Mouse (Mus musculus): ENCODE measurements around the gene Btbd9.
A peak's percentile ranks its signal among the peaks of the same experiment; 100 is the strongest.

Btbd9 gene

DNA sequence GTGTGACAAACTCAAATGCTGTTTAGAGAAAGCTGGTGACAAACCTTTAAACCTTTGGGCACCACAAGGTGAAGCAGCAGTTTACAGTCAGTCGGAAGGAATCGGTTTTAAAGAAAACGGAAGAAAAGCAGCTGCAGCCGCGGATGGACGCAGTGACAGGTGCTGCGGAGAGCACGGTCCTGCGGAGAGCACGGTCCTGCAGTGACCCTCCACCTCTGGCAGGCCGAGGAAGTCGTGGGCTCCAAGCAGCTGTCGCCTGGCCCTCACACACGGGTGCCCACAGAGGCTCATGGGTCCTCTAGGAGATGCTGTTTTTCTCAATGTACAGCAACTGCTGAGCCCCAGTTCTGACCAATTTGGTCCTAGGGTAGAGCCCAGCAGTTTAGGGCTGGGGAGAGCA, 354.6 kb downstream of the Btbd9 start:
- no peak for DNase-seq (ENCODE audit: inconsistent age in 2 of 2, low spot score in 1 of 2)

DNA sequence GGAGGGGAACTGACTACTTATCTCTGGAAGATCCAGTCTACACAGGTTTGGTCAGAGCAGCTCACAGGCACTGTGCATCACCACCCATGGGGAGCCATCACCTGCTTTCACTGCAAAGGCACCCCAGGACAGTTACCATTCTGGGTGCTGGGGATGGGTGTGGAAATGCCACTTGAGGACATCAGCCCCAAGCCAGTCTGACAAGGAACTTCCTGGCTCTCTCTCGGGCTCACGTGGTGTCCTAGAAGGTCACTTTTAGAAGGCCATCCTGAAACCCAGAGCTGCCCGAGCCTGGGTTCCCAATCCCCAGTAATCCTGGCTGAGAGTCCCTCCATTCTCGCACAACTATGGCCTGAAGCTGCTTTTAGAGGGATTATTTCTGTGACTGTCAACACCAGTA, 360.5 kb downstream of the Btbd9 start:
- DNase-seq (ENCODE audit: inconsistent age in 2 of 2, low spot score in 1 of 2) = peak; percentile 74 to 87

DNA sequence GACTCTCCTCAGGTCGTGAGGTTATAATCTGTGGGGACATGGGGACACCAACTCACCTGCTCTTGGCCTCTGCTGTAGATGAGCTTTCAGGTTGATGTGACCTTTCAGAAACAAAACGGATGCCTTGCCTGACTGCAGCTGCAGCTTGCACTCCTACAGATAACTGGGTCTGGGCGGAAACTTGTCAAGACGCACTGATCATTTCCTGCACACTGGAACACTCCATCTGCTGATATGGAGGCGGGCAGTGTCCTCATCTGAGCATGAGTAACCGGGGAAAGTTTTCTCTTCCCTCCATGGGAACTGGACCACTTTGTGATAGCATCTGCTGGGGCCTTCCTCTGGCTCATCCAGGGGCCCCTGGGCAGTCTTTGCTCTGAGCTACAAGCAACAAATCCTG, 361.9 kb downstream of the Btbd9 start:
- DNase-seq (ENCODE audit: inconsistent age in 2 of 2, low spot score in 1 of 2) = no peak

DNA sequence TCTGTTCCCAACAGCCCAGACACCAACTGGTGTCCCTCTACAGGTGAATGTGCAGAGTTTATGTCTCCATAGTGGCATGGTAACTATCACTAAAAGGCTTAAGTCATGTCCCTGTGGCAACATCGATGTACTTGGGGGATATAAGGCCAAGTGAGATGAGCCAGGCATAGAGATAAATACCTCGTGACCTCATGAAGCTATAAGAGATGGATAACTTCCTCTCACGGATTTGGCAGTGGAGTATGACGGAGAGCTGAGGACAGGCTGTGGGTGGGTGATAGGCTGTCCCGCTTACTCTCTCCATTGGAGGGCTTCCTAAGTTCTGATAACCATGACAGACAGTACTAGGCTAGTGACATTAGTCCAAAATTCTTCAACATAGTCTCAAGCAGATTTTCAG, 362.9 kb downstream of the Btbd9 start:
- DNase-seq (ENCODE audit: inconsistent age in 2 of 2, low spot score in 1 of 2) = no peak

DNA sequence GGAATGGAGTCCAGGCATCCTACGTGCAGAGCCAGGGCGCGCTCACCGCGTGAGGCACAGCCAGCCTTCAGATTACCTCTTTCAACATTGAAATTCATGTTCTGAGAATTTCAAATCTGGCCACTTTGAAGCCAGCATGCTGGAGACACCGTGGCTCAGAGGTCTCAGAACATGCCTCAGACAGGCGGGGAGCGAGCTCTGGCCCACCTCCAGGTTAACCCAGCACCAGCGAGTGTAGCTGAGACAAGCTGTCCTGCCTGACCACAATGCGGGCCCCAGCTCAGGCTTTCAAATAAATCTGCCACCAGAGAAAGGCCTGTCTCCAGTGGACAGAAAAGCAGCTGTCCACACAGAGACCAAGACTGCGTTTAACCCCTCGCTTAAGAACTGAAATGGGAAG, 363.6 kb downstream of the Btbd9 start:
- DNase-seq (ENCODE audit: inconsistent age in 2 of 2, low spot score in 1 of 2) = peak in 1 of 2 experiments; percentile 40

DNA sequence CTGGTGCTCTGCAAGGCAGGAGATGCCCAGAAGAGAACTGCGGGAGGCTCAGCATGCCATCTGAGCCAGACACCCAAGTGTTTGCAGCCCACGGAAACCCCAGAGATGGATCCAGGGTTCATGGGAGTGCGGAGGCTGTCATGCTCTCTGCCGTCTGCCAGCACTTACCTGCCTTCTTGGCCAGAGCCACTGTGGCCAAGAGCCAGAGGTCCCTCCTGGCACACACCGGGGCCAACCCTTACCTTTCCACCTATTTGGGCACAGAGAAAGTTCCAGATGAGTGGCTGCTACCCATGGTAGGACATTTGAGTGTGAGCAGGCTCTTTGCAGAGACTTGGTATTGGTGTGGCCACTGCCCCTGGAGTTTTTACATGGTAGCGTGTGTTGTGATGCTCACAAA, 365.4 kb downstream of the Btbd9 start:
- DNase-seq (ENCODE audit: inconsistent age in 2 of 2, low spot score in 1 of 2) = no peak

DNA sequence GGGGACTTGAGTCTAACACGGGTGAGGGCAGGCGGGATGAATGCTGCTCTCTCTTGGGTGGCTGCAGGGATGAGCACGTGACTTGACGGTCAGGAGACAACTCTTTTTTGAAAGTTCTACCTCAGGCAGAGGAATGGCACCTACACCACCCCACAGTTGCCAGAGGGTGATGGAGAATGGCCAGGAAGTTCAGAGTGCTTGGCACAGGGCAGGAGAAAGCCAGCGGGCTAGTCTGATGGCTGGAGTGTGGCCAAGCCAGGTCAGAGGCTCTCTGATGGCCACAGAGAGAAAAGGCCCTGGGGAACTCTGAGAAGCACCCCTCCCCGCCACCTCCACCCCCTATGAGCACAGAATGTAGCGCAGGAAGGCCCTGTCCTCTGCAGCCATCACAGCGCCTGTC, 366.0 kb downstream of the Btbd9 start:
- no peak for DNase-seq (ENCODE audit: inconsistent age in 2 of 2, low spot score in 1 of 2)

DNA sequence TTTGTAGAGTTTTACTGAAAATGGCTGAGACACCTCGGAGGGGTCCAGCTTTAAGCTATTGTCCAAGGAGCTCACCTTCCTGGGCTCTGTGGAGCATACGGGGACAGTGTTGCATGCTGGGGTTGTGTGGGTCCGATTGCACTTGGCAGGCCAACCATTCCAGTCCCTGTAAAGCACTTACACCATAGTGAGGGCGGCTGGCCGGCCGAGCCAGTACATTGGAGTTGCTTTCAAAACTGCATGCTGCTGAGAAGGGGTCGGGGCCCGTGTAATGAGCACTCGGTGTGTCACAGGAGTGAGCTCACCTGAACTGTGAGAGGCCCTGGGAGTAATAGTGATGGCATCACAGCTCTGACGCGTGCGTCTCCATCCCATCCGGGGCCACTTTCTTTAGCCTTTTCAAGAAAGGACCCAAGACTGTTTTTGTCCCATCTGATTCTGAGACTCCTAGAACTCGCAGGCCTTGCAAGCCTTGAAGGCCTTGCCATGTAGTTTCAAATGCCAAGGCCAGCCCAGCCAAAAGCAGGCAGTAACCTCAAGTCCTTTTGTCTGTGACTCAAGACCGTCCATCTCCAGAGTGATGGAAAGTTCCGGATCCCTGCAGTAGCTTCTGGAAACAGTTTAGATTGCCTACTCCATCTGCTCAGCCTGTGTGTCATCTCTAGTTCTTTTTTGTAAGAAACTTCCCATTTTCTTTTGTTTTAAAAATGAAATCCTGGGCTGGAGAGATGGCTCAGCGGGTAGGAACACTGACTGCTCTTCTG, 371.0 kb downstream of the Btbd9 start:
- DNase-seq (ENCODE audit: inconsistent age in 2 of 2, low spot score in 1 of 2) = peak; percentile 89 to 94

DNA sequence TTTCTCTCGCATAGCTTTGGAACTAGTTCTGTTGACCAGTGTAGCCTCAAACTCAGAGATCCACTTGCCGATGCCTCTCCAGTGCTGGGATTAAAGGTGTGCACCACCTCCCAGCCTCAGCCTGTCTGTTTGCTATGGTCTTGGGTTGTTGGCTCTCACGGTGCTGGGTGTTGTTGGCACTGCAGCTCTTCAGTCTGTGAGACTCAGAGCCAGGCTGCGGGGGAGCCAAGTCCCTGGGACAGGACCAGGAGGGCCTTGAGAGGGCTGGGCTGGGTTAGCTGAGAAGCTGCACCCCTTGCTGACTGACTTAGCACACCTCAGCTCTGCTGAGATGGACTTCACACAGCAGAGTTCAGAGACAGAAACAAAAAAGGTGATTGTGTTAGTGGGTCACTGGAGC, 376.0 kb downstream of the Btbd9 start:
- DNase-seq (ENCODE audit: inconsistent age in 2 of 2, low spot score in 1 of 2) = peak in 1 of 2 experiments; percentile 52

DNA sequence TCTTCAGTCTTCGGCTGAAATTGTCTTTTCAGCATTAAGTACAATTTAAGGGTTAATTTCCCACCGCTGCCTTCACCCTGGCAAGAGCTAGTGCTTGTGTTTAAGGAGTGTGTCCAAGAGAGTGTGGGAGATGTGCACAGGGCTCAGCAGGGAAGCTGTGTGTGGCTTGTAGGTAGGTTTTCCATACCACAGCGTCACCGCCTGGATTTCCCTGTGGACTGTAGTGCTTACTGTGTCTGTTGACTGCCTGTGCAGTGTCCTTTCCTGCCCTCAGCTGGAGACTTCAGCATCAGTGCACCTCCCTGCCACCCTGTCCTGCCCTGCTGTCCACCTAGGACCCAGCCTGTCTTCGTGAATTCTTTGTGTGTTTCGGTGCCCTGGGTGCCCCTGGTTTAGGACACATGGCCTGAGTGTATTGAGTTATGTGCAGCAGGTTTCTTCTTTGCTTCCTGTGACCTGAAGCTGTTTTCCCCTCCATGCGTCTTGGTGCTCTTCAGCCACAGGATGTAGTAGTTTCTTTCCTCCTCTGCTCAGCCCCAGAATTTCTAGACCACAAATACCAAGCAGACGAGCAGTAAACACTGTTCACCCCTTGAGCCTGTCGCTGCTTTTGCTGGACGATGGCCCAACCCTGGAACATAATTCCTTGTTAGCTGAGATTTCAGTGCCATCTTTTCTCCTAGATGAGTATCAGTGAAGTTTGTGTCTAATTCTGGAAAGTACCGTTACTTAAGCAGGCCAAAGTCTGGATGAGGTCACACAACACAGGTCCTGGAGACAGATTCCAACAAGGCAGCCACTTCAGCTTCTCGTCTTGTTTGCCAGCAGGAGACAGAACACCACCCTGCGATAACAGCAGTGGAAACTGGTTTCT, 376.7 kb downstream of the Btbd9 start:
- peak; percentile 27 to 76 for DNase-seq (ENCODE audit: inconsistent age in 2 of 2, low spot score in 1 of 2)

DNA sequence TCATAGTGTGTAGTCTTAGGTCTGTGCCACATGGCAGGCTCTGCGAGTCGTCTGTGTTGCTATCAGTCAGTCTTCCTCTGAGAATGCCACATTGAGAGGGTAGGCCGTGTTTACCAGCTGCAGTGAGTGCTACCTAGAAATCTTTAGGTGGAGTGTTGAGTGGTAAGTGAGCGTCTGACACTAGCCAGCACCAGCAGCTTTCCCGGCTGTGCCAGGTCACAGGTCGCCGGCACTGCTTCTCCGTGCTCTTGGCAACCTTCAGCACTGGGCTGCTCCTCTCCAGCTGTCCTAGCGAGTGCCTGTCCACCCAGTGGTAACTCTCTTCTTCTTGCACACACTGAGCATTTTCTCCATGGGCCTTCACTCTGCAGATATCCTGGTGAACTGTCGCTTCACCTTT, 377.9 kb downstream of the Btbd9 start:
- DNase-seq (ENCODE audit: inconsistent age in 2 of 2, low spot score in 1 of 2) = peak; percentile 49 to 68

DNA sequence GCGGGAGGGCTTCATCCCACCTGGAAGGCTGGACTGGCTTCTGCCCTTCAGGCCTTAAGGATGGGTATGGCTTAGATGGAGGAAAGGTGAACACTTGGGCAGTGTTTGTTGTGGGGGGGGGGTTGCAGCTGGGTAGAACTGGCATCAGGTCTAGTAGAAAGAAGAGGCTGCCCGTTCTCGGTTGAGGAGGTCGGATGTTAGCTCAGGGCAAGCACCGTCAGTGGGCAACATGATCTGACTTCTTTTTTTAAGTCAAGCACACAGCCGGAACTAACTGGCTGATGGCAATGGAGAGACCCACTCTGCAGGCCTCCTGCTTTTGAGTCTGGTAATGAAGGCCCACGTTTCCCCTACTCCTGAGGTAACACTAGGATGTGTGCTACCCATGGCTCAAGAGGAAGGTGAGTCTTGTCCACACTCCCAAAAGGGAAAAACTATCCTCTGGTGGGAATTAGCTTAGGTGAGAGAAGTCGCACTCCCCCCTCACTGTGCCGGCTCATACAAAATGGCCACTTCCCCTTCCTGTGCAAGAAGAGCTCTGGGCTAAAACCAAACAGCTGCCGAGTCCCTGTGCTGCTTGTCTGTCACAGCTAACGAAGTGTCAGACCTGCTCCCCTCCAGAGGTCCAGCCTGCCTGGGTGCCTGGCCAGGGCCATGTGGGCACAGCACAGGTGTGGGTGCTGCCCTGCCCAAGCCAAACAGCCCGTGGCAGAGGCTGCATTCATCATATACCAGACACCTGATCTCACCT, 378.8 kb downstream of the Btbd9 start:
- DNase-seq (ENCODE audit: inconsistent age in 2 of 2, low spot score in 1 of 2) = peak; percentile 27 to 62

DNA sequence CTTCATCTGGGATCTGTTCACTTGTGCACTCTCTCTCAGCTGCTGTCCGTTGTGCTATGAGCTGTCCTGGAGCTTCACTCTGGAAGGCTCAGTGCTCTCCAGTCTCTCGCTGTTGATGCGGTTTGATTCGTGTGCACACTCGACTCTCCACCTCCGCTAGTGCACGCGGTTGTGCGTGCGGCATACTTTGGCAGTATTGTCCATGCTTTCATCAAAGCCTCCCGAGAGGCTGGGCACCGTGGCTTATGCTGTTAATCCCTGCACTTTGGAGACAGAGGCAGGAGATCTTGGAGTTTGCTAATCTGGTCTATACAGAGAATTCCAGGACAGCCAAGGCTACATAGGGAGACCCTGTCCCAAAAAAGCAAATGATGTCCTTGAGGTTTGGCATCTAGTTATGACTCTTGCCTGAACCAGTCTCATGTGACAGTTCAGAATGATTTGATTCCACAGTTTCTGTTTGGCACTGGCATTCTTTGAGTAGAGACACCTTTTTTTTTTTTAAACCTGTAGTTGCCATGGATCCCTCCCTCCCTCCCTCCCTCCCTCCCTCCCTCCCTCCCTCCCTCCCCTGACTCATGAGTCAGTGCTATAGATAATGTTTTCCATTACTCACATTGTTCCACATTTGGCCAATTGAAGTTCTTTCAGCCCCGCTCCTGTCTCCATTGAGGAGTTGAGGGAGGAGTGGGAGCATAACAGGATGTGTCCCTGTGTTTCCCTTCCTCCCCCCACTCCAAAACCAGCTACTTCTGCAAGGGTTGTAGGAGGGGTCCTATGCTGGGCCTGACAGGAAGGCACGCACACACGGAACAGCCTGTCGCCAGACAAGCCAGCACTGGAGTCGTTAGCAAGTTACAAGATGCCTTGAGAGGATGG, 379.6 kb downstream of the Btbd9 start:
- peak; percentile 54 to 82 for DNase-seq (ENCODE audit: inconsistent age in 2 of 2, low spot score in 1 of 2)

DNA sequence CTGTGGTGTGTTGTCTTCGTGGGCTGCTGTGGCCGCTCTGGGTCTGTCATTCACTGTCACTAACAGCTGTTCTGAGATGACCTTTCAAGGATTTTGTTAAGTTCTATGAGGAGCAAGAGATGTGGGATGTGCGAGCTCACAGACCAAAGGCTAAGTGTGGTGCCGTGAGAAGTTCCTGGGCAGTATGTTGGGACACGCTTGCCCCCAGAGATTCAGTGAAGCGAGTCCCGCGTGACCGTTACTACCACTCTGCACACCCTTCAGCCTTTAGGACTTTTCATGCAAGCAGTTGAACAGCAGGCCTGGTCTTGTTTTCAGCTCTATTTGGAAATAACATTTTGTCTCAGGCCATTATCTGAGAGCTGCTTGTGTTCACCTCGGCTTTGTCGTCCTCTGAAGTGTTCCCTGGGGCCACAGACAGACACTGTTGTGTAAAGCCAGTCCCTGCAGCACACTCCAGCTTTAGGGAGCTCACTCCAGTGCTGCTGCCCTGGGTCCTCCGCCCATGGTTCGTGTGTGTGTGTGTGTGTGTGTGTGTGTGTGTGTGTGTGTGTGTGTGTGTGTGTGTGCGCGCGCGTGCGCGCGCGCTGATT, 380.6 kb downstream of the Btbd9 start:
- peak; percentile 27 to 68 for DNase-seq (ENCODE audit: inconsistent age in 2 of 2, low spot score in 1 of 2)

DNA sequence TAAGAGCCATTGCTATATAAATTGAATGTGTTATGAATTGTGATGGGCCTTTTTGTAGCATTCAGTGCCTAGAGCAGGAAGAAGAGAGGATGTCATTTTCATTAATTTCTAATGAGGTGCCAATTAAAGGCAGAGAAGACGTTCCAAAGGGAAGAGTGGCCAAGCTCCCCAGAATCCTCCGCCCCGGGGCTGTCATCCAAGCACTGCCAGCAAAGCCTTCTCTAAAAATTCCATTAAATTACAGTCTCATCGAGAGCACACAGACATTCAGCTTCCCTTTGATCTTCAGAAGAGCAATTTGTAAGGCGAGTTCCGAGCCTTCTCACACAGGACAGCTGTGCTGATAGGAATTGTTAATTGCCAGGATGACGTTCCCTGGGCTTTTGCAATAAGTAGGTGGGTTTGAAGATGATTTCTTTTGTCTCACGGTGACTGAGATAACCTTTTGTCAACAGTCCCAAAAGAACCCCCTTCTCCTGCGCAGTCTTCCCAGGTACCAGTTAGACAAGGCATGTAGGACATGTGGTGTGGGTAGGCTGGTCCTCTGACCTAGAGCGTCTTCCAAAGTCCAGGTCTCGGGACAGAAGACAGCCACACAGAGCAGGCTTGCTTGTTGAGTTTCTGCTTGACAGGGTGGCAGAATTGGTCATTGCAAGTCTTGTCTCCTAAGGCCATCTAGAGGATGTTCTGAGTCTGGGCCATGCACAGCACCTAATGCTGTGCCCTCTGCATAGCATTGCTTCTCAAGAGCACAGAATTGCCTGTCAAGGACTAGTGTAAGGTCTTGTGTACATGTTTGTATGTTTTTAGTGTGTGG, 381.5 kb downstream of the Btbd9 start:
- DNase-seq (ENCODE audit: inconsistent age in 2 of 2, low spot score in 1 of 2) = peak; percentile 54 to 80

DNA sequence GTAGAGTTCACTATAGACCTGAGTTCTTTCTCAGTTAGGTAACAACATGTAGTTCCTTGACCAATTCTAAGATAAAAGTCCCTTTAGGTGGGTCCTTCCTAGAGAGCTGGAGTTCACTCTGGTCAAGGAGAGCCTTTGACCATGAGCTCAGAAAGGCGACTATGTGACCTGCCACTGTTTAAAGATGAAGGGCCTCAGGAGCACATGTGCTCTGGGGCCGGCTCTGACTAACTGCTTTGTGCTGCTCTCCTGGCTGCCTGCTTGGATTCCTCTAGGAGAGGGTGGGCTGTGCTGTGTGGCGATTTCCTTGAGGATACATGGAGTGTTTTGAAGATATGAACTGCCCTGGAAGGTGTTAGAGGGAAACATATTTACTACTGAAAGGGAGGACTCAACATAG, 382.2 kb downstream of the Btbd9 start:
- peak; percentile 51 to 78 for DNase-seq (ENCODE audit: inconsistent age in 2 of 2, low spot score in 1 of 2)

DNA sequence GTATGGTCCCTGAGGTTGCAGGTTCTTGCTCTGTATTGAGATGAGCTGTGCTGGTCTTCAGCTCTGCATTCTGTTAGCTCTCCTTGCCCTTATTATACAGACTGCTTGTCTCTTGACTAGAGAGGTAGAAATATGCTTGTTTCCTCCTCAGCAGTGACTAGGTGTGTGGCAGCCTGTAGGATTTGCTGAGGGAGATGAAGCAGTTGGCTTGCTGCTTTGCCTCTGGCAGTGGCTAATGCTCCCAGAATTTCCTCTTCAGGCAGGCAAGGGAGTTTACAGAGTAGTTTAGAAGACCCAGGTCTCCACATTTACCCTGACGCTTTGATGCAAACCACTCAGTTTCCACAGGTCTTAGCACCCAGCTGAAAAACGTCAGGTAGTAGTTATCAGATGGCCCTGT, 382.7 kb downstream of the Btbd9 start:
- DNase-seq (ENCODE audit: inconsistent age in 2 of 2, low spot score in 1 of 2) = no peak

DNA sequence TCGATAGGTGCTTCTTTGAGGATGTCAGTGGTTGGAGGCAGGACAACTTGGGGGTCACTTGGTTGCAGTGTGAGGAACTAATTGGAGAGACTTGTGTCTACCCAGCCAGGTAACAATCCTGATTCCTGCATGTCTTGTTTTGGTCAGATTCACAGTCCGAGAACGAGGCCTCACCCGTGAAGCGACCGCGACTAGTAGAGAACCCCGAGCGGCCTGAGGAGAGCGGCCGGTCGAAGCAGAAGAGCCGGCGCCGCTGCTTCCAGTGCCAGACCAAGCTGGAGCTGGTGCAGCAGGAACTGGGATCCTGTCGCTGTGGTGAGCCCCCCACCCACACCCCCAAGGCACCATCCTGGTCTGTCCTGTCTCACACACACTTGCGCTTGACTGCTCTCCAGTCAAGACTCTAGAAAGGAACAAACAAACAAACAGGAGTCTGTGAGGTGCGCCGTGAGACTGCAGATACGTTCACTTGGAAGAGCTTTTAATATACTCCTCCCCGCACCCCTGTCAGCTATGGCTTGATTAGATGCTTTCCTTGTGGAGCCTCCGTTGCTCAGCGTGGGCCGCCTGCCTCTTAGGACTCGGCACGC, 383.8 kb downstream of the Btbd9 start:
- peak in 1 of 2 experiments; percentile 10 for DNase-seq (ENCODE audit: inconsistent age in 2 of 2, low spot score in 1 of 2)

DNA sequence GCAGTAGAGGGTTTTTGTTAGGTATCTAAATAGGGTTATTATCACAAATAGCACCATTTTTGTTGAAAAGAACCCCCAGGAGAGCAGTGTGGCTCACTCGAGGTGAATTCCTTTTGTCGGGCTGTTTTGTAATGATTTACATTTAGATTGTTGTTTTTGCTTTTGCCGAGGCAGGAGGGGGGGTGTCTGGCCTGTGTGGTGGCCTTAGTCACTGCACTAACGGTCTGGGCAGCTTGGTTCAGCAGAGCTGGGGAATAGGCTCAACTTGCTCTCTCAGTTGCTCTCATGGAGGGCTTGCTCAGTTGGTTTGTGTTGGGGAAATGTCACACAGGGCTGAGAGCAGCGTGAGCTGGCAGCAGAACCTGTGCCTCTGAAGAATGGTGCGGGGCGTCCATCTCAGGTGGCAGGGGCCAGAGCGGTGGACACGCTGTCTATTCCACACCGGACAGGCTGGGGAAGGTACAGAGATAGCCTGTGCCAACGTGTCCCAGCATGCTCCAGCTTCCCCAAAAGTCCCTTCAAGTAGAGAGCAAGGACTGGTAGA, 385.1 kb downstream of the Btbd9 start:
- DNase-seq (ENCODE audit: inconsistent age in 2 of 2, low spot score in 1 of 2) = peak; percentile 21 to 58
